Mouse (Mus musculus): ENCODE data around the gene Gabrq.

Gene Gabrq

GRCm38 (mm10) chrX:72824776-72825588 is at the start of gene Gabrq:
Gene Gabrq, plus strand, starts transcription at chrX:72825178.
- DNase-seq (ENCODE audit: low spot score in 2 of 2): peak in 1 of 2 experiments; percentile 4

GRCm38 (mm10) chrX:72788773-72789557 is 36.0 kb upstream of the Gabrq start:
- DNase-seq (ENCODE audit: low spot score in 2 of 2): peak; percentile 34

GRCm38 (mm10) chrX:72789558-72789871 is 35.5 kb upstream of the Gabrq start:
- DNase-seq (ENCODE audit: low spot score in 2 of 2): no peak

- DNase-seq (ENCODE audit: low spot score in 2 of 2): peak; percentile 83 to 89
These were observed 5.4 kb upstream of the Gabrq start for GRCm38 (mm10) chrX:72819594-72819993.

GRCm38 (mm10) chrX:72823310-72823709 is 1.7 kb upstream of the Gabrq start:
- DNase-seq (ENCODE audit: low spot score in 2 of 2): no peak

GRCm38 (mm10) chrX:72825589-72825905 is 569 bp downstream of the Gabrq start:
- DNase-seq (ENCODE audit: low spot score in 2 of 2): no peak

Measured in right cerebral cortex, adult 2 months (tissue).